Mouse (Mus musculus): Measurements from ENCODE around the gene Hspb1. TPM values are rescaled to one million over a fixed set of nuclear protein-coding genes. Genes with fewer than 3 reads are reported as not detected.

The Hspb1 gene
- polyA plus RNA-seq, 1 experiment: 0.08 TPM

DNA sequence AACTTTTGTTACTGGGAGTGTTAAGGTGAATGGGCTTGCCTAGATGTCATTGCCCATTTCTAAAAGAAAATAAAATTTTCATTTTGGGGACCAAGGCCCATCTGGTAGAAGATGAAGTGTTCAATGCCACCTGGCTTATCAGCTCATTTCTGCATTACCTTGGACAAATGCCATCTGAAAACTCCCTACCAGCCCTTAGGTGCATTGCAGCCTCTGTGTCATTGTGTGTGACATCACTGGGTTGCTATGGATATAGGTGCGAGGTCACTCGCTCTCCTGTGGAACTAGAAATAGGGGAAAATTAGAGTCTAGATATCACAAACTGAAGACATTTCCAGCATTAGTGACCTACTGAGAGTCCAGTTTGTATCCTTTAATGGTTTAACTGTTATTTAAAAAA lies 44.6 kb downstream of the Hspb1 start:
- H3K4me1 ChIP-seq (ENCODE audit: control insufficient read depth): peaks cover 35% of the 10 kb centered on the region
- peaks cover 49% of the 10 kb centered on the region for H3K36me3 ChIP-seq (ENCODE audit: control insufficient read depth)
- TF ChIP-seq GATA1 (IDR thresholded peaks at IDR 0.05; ENCODE audit: low read length) (no peak), TAL1 (IDR thresholded peaks at IDR 0.05; ENCODE audit: low read length) (no peak)
- H3K4me3 ChIP-seq (replicated peaks): no peak overlapping the region
- no peaks in the 10 kb centered on the region for H3K27me3 ChIP-seq (ENCODE audit: control insufficient read depth)
- no peaks in the 10 kb centered on the region for H3K9me3 ChIP-seq (ENCODE audit: control insufficient read depth, low read length)

DNA sequence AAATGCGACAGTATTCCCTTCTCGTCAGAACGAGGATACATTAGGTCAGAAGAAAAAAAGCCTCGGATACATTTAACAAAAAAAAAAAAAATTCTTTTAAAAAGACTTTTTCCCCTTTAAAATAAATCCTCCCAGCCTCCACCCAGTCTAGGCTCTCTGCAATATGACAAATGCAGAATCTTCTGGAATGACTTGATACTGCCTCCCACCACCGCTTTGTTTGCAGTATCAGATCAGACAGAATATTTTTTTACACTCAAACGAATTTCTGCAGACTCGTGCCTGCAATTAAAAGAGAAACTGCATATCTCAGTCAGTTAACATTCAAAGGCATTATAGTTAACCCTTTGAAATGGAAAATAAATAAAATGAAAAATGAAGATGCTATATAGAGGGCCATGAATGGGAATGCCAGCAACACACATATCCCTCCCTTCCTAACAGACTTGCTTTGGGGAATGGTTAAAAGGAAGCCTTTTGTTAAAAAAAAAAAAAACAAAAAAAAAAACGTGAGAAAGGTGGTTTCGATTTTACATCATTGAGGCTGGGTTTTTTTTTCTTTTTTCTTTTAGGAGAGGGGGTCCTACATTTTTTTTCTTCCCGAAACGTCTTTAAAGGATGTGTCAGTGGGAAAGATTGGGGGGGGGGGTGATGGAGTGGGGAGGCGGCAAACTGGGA lies 45.6 kb downstream of the Hspb1 start:
- Histone ChIP-seq H3K27me3 (ENCODE audit: control insufficient read depth) (no peaks in the 10 kb centered on the region), H3K4me3 (replicated peaks) (peak overlapping the region; percentile 99), H3K9me3 (ENCODE audit: control insufficient read depth, low read length) (no peaks in the 10 kb centered on the region), H3K36me3 (ENCODE audit: control insufficient read depth) (peaks cover 39% of the 10 kb centered on the region), H3K4me1 (ENCODE audit: control insufficient read depth) (peaks cover 35% of the 10 kb centered on the region)
- TF ChIP-seq TAL1 (IDR thresholded peaks at IDR 0.05; ENCODE audit: low read length) (no peak), GATA1 (IDR thresholded peaks at IDR 0.05; ENCODE audit: low read length) (no peak)

- peaks cover 35% of the 10 kb centered on the region for H3K36me3 ChIP-seq (ENCODE audit: control insufficient read depth)
- H3K27me3 ChIP-seq (ENCODE audit: control insufficient read depth): no peaks in the 10 kb centered on the region
- TF ChIP-seq TAL1 (IDR thresholded peaks at IDR 0.05; ENCODE audit: low read length): no peak
- TF ChIP-seq GATA1 (IDR thresholded peaks at IDR 0.05; ENCODE audit: low read length): no peak
- no peaks in the 10 kb centered on the region for H3K9me3 ChIP-seq (ENCODE audit: control insufficient read depth, low read length)
- peaks cover 35% of the 10 kb centered on the region for H3K4me1 ChIP-seq (ENCODE audit: control insufficient read depth)
- H3K4me3 ChIP-seq (replicated peaks): peak overlapping the region; percentile 99
Observed at GRCm38 (mm10) chr5:135933900-135934441, 46.3 kb downstream of the Hspb1 start.

DNA sequence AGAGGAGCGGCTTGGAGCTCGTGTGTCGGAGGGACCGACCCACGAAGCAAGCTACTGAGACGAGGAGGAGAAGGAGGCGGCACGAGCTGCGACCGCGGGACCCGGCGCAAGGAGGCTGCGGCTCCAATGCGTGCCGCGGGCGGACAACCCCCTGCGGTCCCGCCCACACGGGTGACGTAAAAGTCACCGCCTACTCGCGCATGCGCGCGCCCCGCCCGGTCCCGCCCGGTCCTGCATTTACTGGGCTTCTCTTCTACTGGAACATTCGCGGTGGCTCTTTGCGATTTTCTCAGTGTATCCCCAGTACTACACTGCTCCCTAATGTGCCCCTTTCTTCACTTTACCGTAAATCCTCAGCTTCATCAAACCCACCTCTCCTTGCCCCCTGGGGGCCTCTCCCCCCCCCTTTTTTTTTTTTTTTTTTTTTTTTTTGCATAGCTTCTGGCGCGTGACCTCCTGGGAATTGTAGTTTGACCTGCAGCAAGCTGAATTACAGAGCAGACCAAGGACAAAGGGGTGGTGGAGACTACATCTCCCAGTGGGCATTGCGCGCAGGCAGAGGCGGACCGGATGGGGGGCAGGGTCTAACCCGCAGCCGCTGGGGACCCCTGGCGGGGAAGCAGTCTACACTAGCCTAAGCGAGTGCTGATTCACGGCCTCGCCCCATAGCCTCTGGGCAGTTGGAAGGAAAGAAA lies 46.9 kb downstream of the Hspb1 start, which contains the start of gene Ywhag:
Gene Ywhag (minus strand): TSS at position 136 of the 695 bp plus-strand sequence.
- H3K9me3 ChIP-seq (ENCODE audit: control insufficient read depth, low read length): no peaks in the 10 kb centered on the region
- peaks cover 35% of the 10 kb centered on the region for H3K4me1 ChIP-seq (ENCODE audit: control insufficient read depth)
- no peak for TF ChIP-seq TAL1 (IDR thresholded peaks at IDR 0.05; ENCODE audit: low read length)
- TF ChIP-seq GATA1 (IDR thresholded peaks at IDR 0.05; ENCODE audit: low read length): no peak
- H3K36me3 ChIP-seq (ENCODE audit: control insufficient read depth): peaks cover 28% of the 10 kb centered on the region
- H3K4me3 ChIP-seq (replicated peaks): peak within 1 kb of the TSS; percentile 99
- H3K27me3 ChIP-seq (ENCODE audit: control insufficient read depth): no peaks in the 10 kb centered on the region

DNA sequence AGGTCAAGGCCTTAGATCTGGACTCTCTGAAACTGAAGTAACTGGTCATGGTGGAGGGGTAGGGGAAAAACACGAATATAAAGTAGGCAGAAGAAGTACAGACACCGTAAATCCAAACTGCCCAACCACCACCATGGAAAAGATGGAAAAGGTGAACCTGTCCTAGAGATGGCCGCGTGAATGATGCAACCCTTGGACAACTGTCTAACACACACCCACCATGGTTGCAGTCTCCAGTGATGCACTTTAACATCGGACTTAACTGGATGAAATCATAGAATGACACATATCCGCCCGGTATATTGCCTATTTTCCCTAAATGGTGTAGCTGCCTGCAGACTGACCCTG lies 47.4 kb downstream of the Hspb1 start:
- peaks cover 23% of the 10 kb centered on the region for H3K36me3 ChIP-seq (ENCODE audit: control insufficient read depth)
- H3K9me3 ChIP-seq (ENCODE audit: control insufficient read depth, low read length): no peaks in the 10 kb centered on the region
- TF ChIP-seq GATA1 (IDR thresholded peaks at IDR 0.05; ENCODE audit: low read length) (no peak), TAL1 (IDR thresholded peaks at IDR 0.05; ENCODE audit: low read length) (no peak)
- H3K4me1 ChIP-seq (ENCODE audit: control insufficient read depth): peaks cover 35% of the 10 kb centered on the region
- H3K27me3 ChIP-seq (ENCODE audit: control insufficient read depth): no peaks in the 10 kb centered on the region
- peak overlapping the region; percentile 99 for H3K4me3 ChIP-seq (replicated peaks)

DNA sequence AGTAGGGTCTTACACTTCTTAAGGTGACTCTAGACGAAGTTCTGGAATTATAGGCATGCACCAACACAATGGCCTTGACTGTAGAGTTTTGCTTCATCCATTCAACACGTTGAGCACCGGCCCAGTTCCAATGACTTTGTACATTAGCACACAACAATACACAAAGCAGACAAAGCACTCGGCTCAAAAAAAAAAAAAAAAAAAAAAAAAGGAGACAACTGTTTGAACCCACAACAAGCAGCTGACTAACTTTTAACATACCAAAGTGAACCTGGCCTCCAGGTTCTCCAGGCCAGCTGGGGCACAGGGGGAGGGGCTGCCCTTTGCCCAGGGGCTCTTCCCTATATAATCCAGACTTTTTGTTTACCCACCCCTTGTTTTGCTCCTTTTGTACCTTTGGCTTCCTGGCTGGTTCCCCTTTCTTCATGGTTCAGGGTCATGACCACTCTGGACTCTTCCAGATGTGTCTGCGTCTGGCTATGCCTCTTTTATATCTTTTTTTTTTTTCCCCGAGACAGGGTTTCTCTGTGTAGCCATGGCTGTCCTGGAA lies 48.0 kb downstream of the Hspb1 start:
- Histone ChIP-seq H3K9me3 (ENCODE audit: control insufficient read depth, low read length) (no peaks in the 10 kb centered on the region), H3K4me3 (replicated peaks) (peak overlapping the region; percentile 99), H3K36me3 (ENCODE audit: control insufficient read depth) (peaks cover 18% of the 10 kb centered on the region), H3K4me1 (ENCODE audit: control insufficient read depth) (peaks cover 35% of the 10 kb centered on the region), H3K27me3 (ENCODE audit: control insufficient read depth) (no peaks in the 10 kb centered on the region)
- no peak for TF ChIP-seq TAL1 (IDR thresholded peaks at IDR 0.05; ENCODE audit: low read length)
- TF ChIP-seq GATA1 (IDR thresholded peaks at IDR 0.05; ENCODE audit: low read length): no peak

Other genes starting within 250 kb of the Hspb1 start
- gene Por, start 217.9 kb upstream of the Hspb1 start, polyA plus RNA-seq (2012): 2.5 and 2.6 TPM in 2 replicates
- 0.17 and 0.25 TPM in 2 replicates for gene Tmem120a, start 143.5 kb upstream of the Hspb1 start, polyA plus RNA-seq (2012)
- gene Styxl1, start 109.5 kb upstream of the Hspb1 start, polyA plus RNA-seq (2012): not detected in 2 replicates
- gene Mdh2, start 109.4 kb upstream of the Hspb1 start, polyA plus RNA-seq (2012): 54.3 and 58.5 TPM in 2 replicates
- gene Srrm3, start 81.0 kb upstream of the Hspb1 start, polyA plus RNA-seq (2012): not detected in 2 replicates
- 5.0 and 5.6 TPM in 2 replicates for gene Ywhag, start 46.7 kb downstream of the Hspb1 start, polyA plus RNA-seq (2012)
- 0.03 and 0.27 TPM in 2 replicates for gene Ssc4d, start 86.6 kb downstream of the Hspb1 start, polyA plus RNA-seq (2012)
- not detected in 2 replicates for gene Zp3, start 92.2 kb downstream of the Hspb1 start, polyA plus RNA-seq (2012)
- gene Dtx2, start 106.9 kb downstream of the Hspb1 start, polyA plus RNA-seq (2012): 0.84 and 0.97 TPM in 2 replicates
- gene Upk3b, start 150.6 kb downstream of the Hspb1 start, polyA plus RNA-seq (2012): not detected in 2 replicates
- gene Upk3bl, start 166.6 kb downstream of the Hspb1 start, polyA plus RNA-seq (2012): not detected in 2 replicates
- gene Rasa4, start 196.0 kb downstream of the Hspb1 start, polyA plus RNA-seq (2012): 0.04 TPM in 2 replicates
- gene Polr2j, start 228.7 kb downstream of the Hspb1 start, polyA plus RNA-seq (2012): 9.9 and 12.2 TPM in 2 replicates
- gene Lrwd1, start 248.2 kb downstream of the Hspb1 start, polyA plus RNA-seq (2012): 17.9 and 18.0 TPM in 2 replicates
- gene Alkbh4, start 248.2 kb downstream of the Hspb1 start, polyA plus RNA-seq (2012): 4.8 and 5.1 TPM in 2 replicates